Comparison of ENCODE assay signal across 14 mouse cellular contexts in genomic region chr4:104723527-104724045, GRCm38 (mm10). TPM values are rescaled to one million over a fixed set of nuclear protein-coding genes. Genes with fewer than 3 reads are reported as not detected.
DNase-seq lines count a peak whose midpoint lies in the region; ATAC-seq lines count a peak whose summit lies in the region.
"Had no signal": no experiment of that assay in that cellular context is flagged by ENCODE, and none has a peak within 500 bp of the region (broad histone marks: within the 10 kb centered on the region; RNA-seq: fewer than 3 reads in every experiment).

No protein-coding gene starts in this region.

- WGBS in embryonic facial prominence, embryonic 12.5 days = 75% methylated on average over 6 of the region's 6 CpGs
- 91% methylated on average over 6 of the region's 6 CpGs for WGBS in embryonic facial prominence, embryonic 10.5 days
- WGBS in embryonic facial prominence, embryonic 13.5 days = 53% methylated on average over 6 of the region's 6 CpGs

- H3K4me1 ChIP-seq in embryonic facial prominence, embryonic 12.5 days = peaks cover 22% of the 10 kb centered on the region
- H3K4me1 ChIP-seq in embryonic facial prominence, embryonic 10.5 days = peaks cover 36% of the 10 kb centered on the region
- H3K4me1 ChIP-seq in embryonic facial prominence, embryonic 13.5 days = peaks cover 35% of the 10 kb centered on the region
- H3K4me1 ChIP-seq: liver, embryonic 15.5 days had no signal

- no peak for DNase-seq in embryonic facial prominence, embryonic 10.5 days (ENCODE audit: low spot score)
- peak; percentile 69 for DNase-seq in layer of hippocampus, adult 9-11 months
- no peak for DNase-seq in layer of hippocampus, postnatal 10 days (ENCODE audit: low spot score in 2 of 2)
- peak; percentile 41 to 88 for DNase-seq in left cerebral cortex, postnatal 25 days (ENCODE audit: low spot score in 2 of 2)
- no peak for DNase-seq in adrenal gland, adult 18-20 months (ENCODE audit: low spot score in 2 of 2)
- no peak for DNase-seq in embryo, embryonic 10.5 days (ENCODE audit: low spot score)
- DNase-seq: adrenal gland, postnatal 14 days; gastrocnemius, postnatal 10 days; kidney, adult 9 months; thymus, postnatal 14 days had no signal

- peak overlapping the region; percentile 56; the same call in 1 of the 2 replicates for H3K27ac ChIP-seq in embryonic facial prominence, embryonic 12.5 days
- no peak overlapping the region for H3K27ac ChIP-seq in embryonic facial prominence, embryonic 10.5 days (replicated peaks)
- H3K27ac ChIP-seq in embryonic facial prominence, embryonic 13.5 days = no peak overlapping the region
- H3K27ac ChIP-seq: heart, embryonic 10.5 days; liver, embryonic 15.5 days had no signal

- no peaks in the 10 kb centered on the region for H3K36me3 ChIP-seq in embryonic facial prominence, embryonic 12.5 days
- H3K36me3 ChIP-seq in embryonic facial prominence, embryonic 10.5 days (replicated peaks) = no peaks in the 10 kb centered on the region
- no peaks in the 10 kb centered on the region for H3K36me3 ChIP-seq in embryonic facial prominence, embryonic 13.5 days
- H3K36me3 ChIP-seq: heart, embryonic 10.5 days; liver, embryonic 15.5 days had no signal

- H3K27me3 ChIP-seq in embryonic facial prominence, embryonic 12.5 days = no peaks in the 10 kb centered on the region
- no peaks in the 10 kb centered on the region for H3K27me3 ChIP-seq in embryonic facial prominence, embryonic 10.5 days (replicated peaks; ENCODE audit: low read depth, poor library complexity, severe bottlenecking)
- peaks cover 15% of the 10 kb centered on the region; the same call in 1 of the 2 replicates for H3K27me3 ChIP-seq in embryonic facial prominence, embryonic 13.5 days
- H3K27me3 ChIP-seq: liver, embryonic 15.5 days had no signal

- intact Hi-C loops in left cerebral cortex, postnatal 25 days (cut with DNase I) = loop anchor here (5.0 kb wide), 1 partner anchor 66 kb away; no protein-coding TSS in a partner anchor

- H3K4me2 ChIP-seq in embryonic facial prominence, embryonic 12.5 days (replicated peaks) = peak overlapping the region; percentile 19; the same call in 1 of the 2 replicates
- peak overlapping the region; percentile 44 for H3K4me2 ChIP-seq in embryonic facial prominence, embryonic 13.5 days
- H3K4me2 ChIP-seq: liver, embryonic 15.5 days had no signal

- H3K9me3 ChIP-seq in embryonic facial prominence, embryonic 12.5 days = no peaks in the 10 kb centered on the region
- no peaks in the 10 kb centered on the region for H3K9me3 ChIP-seq in embryonic facial prominence, embryonic 10.5 days
- no peaks in the 10 kb centered on the region for H3K9me3 ChIP-seq in embryonic facial prominence, embryonic 13.5 days
- H3K9me3 ChIP-seq: heart, embryonic 10.5 days; liver, embryonic 15.5 days had no signal

- no peak overlapping the region for H3K4me3 ChIP-seq in embryonic facial prominence, embryonic 12.5 days
- H3K4me3 ChIP-seq in embryonic facial prominence, embryonic 10.5 days = no peak overlapping the region
- no peak overlapping the region for H3K4me3 ChIP-seq in embryonic facial prominence, embryonic 13.5 days
- H3K4me3 ChIP-seq: heart, embryonic 10.5 days; liver, embryonic 15.5 days had no signal

- no peak overlapping the region for H3K9ac ChIP-seq in embryonic facial prominence, embryonic 12.5 days
- H3K9ac ChIP-seq in embryonic facial prominence, embryonic 13.5 days = no peak overlapping the region
- H3K9ac ChIP-seq: liver, embryonic 15.5 days had no signal

- ATAC-seq in embryonic facial prominence, embryonic 12.5 days (ENCODE audit: insufficient number of reproducible peaks, insufficient read depth, low FRiP score, low TSS enrichment) = no peak
- no peak for ATAC-seq in embryonic facial prominence, embryonic 13.5 days (ENCODE audit: insufficient number of reproducible peaks, insufficient read depth, low FRiP score, low TSS enrichment, low read depth)

RNA-seq across cellular contexts. Expression of gene C8b, which starts 42.5 kb away (rescaled TPM):
- 0.15 TPM in 1 of 2 replicates, not detected in the other for polyA plus RNA-seq in embryonic facial prominence, embryonic 12.5 days (2016; fragmentation: Nextera tagmentation; extraction: Ambion mirVana)
- 0.06 and 0.13 TPM in 2 replicates for polyA plus RNA-seq in embryonic facial prominence, embryonic 10.5 days (2016; fragmentation: Nextera tagmentation; extraction: Ambion mirVana)
- under 1 TPM; 0.13 to 0.43 TPM for total RNA-seq in layer of hippocampus, postnatal 10 days (2021)
- 0.69 TPM in 1 of 2 replicates, not detected in the other for polyA plus RNA-seq in embryonic facial prominence, embryonic 13.5 days (2015; fragmentation: Nextera tagmentation; extraction: Ambion mirVana)
- total RNA-seq in left cerebral cortex, postnatal 25 days (2021) = under 1 TPM in 1 of 2 experiments, not detected in 1; 0.25 TPM
- total RNA-seq in adrenal gland, adult 18-20 months (2021) = not detected
- total RNA-seq: gastrocnemius, postnatal 10 days had no signal

Comparison
In these comparisons a context has a peak if more than half of its experiments do, and no peak if none do; other contexts are left out.
1. DNase-seq: peak in layer of hippocampus, adult 9-11 months (single experiment) and left cerebral cortex, postnatal 25 days (2 of 2); none in embryonic facial prominence, embryonic 10.5 days (single experiment), layer of hippocampus, postnatal 10 days (0 of 2), adrenal gland, adult 18-20 months (0 of 2) and embryo, embryonic 10.5 days (single experiment).